Mouse (Mus musculus): Measurements from ENCODE around the gene Trpm3. TPM values are rescaled to one million over a fixed set of nuclear protein-coding genes. Genes with fewer than 3 reads are reported as not detected.

Gene Trpm3
- polyA plus RNA-seq, 1 experiment from 2014 or later, result 17.5 TPM

- WGBS, result 80% methylated on average over 6 of the region's 6 CpGs
- Histone ChIP-seq H3K27me3 (replicated peaks; ENCODE audit: control insufficient read depth, insufficient read depth, low read length) (no peaks in the 10 kb centered on the region), H3K4me3 (replicated peaks; ENCODE audit: low read length) (no peak overlapping the region), H3K9me3 (ENCODE audit: control insufficient read depth, low read length) (no peaks in the 10 kb centered on the region), H3K4me2 (ENCODE audit: low read length) (no peak overlapping the region), H3K27ac (ENCODE audit: low read length) (no peak overlapping the region), H3K36me3 (ENCODE audit: control insufficient read depth, insufficient read depth) (no peaks in the 10 kb centered on the region), H3K9ac (replicated peaks; ENCODE audit: low read depth, low read length) (no peak overlapping the region), H3K4me1 (replicated peaks; ENCODE audit: control insufficient read depth, insufficient read depth, low read length) (no peaks in the 10 kb centered on the region)
- no peak for ATAC-seq
These were observed 543.4 kb downstream of the Trpm3 start for GRCm38 (mm10) chr19:22682238-22682637.

GRCm38 (mm10) chr19:22691995-22692394 lies 553.1 kb downstream of the Trpm3 start:
- no peak overlapping the region for H3K4me3 ChIP-seq (replicated peaks; ENCODE audit: low read length)
- H3K36me3 ChIP-seq (ENCODE audit: control insufficient read depth, insufficient read depth), result no peaks in the 10 kb centered on the region
- H3K27me3 ChIP-seq (replicated peaks; ENCODE audit: control insufficient read depth, insufficient read depth, low read length), result no peaks in the 10 kb centered on the region
- no peak overlapping the region for H3K4me2 ChIP-seq (ENCODE audit: low read length)
- H3K4me1 ChIP-seq (replicated peaks; ENCODE audit: control insufficient read depth, insufficient read depth, low read length), result no peaks in the 10 kb centered on the region
- no peak overlapping the region for H3K27ac ChIP-seq (ENCODE audit: low read length)
- 48% methylated on average over 5 of the region's 5 CpGs for WGBS
- no peak for ATAC-seq
- H3K9ac ChIP-seq (replicated peaks; ENCODE audit: low read depth, low read length), result no peak overlapping the region
- H3K9me3 ChIP-seq (ENCODE audit: control insufficient read depth, low read length), result no peaks in the 10 kb centered on the region

- Histone ChIP-seq H3K9ac (replicated peaks; ENCODE audit: low read depth, low read length) (no peak overlapping the region), H3K36me3 (ENCODE audit: control insufficient read depth, insufficient read depth) (no peaks in the 10 kb centered on the region), H3K27me3 (replicated peaks; ENCODE audit: control insufficient read depth, insufficient read depth, low read length) (no peaks in the 10 kb centered on the region), H3K4me3 (replicated peaks; ENCODE audit: low read length) (no peak overlapping the region), H3K9me3 (ENCODE audit: control insufficient read depth, low read length) (no peaks in the 10 kb centered on the region), H3K4me1 (replicated peaks; ENCODE audit: control insufficient read depth, insufficient read depth, low read length) (no peaks in the 10 kb centered on the region), H3K4me2 (ENCODE audit: low read length) (no peak overlapping the region), H3K27ac (ENCODE audit: low read length) (no peak overlapping the region)
- no peak for ATAC-seq
- WGBS, result 36% methylated on average over 4 of the region's 4 CpGs
These were observed 553.7 kb downstream of the Trpm3 start for GRCm38 (mm10) chr19:22692553-22692952.

GRCm38 (mm10) chr19:22692956-22693355 lies 554.1 kb downstream of the Trpm3 start:
- WGBS, result 70% methylated on average over 5 of the region's 5 CpGs

GRCm38 (mm10) chr19:22695423-22695822 lies 556.6 kb downstream of the Trpm3 start:
- Histone ChIP-seq H3K27ac (ENCODE audit: low read length) (no peak overlapping the region), H3K4me3 (replicated peaks; ENCODE audit: low read length) (no peak overlapping the region), H3K9ac (replicated peaks; ENCODE audit: low read depth, low read length) (no peak overlapping the region), H3K4me2 (ENCODE audit: low read length) (no peak overlapping the region), H3K36me3 (ENCODE audit: control insufficient read depth, insufficient read depth) (no peaks in the 10 kb centered on the region), H3K27me3 (replicated peaks; ENCODE audit: control insufficient read depth, insufficient read depth, low read length) (no peaks in the 10 kb centered on the region; the same call in 1 of the 2 replicates), H3K9me3 (ENCODE audit: control insufficient read depth, low read length) (no peaks in the 10 kb centered on the region), H3K4me1 (replicated peaks; ENCODE audit: control insufficient read depth, insufficient read depth, low read length) (no peaks in the 10 kb centered on the region)
- 55% methylated on average over 2 of the region's 2 CpGs for WGBS
- ATAC-seq, result no peak

More at GRCm38 (mm10) chr19:22692956-22693355, 554.1 kb downstream of the Trpm3 start:
- Histone ChIP-seq H3K4me1 (replicated peaks; ENCODE audit: control insufficient read depth, insufficient read depth, low read length) (no peaks in the 10 kb centered on the region), H3K27me3 (replicated peaks; ENCODE audit: control insufficient read depth, insufficient read depth, low read length) (no peaks in the 10 kb centered on the region), H3K9ac (replicated peaks; ENCODE audit: low read depth, low read length) (no peak overlapping the region), H3K4me2 (ENCODE audit: low read length) (no peak overlapping the region), H3K27ac (ENCODE audit: low read length) (no peak overlapping the region), H3K9me3 (ENCODE audit: control insufficient read depth, low read length) (no peaks in the 10 kb centered on the region), H3K4me3 (replicated peaks; ENCODE audit: low read length) (no peak overlapping the region), H3K36me3 (ENCODE audit: control insufficient read depth, insufficient read depth) (no peaks in the 10 kb centered on the region)
- ATAC-seq, result no peak

- Histone ChIP-seq H3K9ac (replicated peaks; ENCODE audit: low read depth, low read length) (no peak overlapping the region), H3K27ac (ENCODE audit: low read length) (no peak overlapping the region), H3K27me3 (replicated peaks; ENCODE audit: control insufficient read depth, insufficient read depth, low read length) (no peaks in the 10 kb centered on the region; the same call in 1 of the 2 replicates), H3K9me3 (ENCODE audit: control insufficient read depth, low read length) (no peaks in the 10 kb centered on the region), H3K4me1 (replicated peaks; ENCODE audit: control insufficient read depth, insufficient read depth, low read length) (peaks cover 7% of the 10 kb centered on the region), H3K4me3 (replicated peaks; ENCODE audit: low read length) (no peak overlapping the region), H3K36me3 (ENCODE audit: control insufficient read depth, insufficient read depth) (no peaks in the 10 kb centered on the region), H3K4me2 (ENCODE audit: low read length) (no peak overlapping the region)
- ATAC-seq, result no peak
- 94% methylated on average over 4 of the region's 4 CpGs for WGBS
These were observed 559.9 kb downstream of the Trpm3 start for GRCm38 (mm10) chr19:22698737-22699136.

- 5% methylated on average over 5 of the region's 5 CpGs for WGBS
- peak; percentile 61 for ATAC-seq
These were observed 562.2 kb downstream of the Trpm3 start for GRCm38 (mm10) chr19:22700871-22701651.

GRCm38 (mm10) chr19:22703876-22704275 lies 565.0 kb downstream of the Trpm3 start:
- WGBS, result 10% methylated on average over 6 of the region's 6 CpGs
- H3K27me3 ChIP-seq (replicated peaks; ENCODE audit: control insufficient read depth, insufficient read depth, low read length), result no peaks in the 10 kb centered on the region
- H3K9ac ChIP-seq (replicated peaks; ENCODE audit: low read depth, low read length), result no peak overlapping the region
- ATAC-seq, result peak; percentile 79
- H3K36me3 ChIP-seq (ENCODE audit: control insufficient read depth, insufficient read depth), result no peaks in the 10 kb centered on the region
- H3K9me3 ChIP-seq (ENCODE audit: control insufficient read depth, low read length), result no peaks in the 10 kb centered on the region
- no peak overlapping the region for H3K4me3 ChIP-seq (replicated peaks; ENCODE audit: low read length)
- H3K4me1 ChIP-seq (replicated peaks; ENCODE audit: control insufficient read depth, insufficient read depth, low read length), result peaks cover 9% of the 10 kb centered on the region
- H3K4me2 ChIP-seq (ENCODE audit: low read length), result no peak overlapping the region
- no peak overlapping the region for H3K27ac ChIP-seq (ENCODE audit: low read length)

More at GRCm38 (mm10) chr19:22700871-22701651, 562.2 kb downstream of the Trpm3 start:
- H3K36me3 ChIP-seq (ENCODE audit: control insufficient read depth, insufficient read depth), result no peaks in the 10 kb centered on the region
- no peak overlapping the region for H3K4me3 ChIP-seq (replicated peaks; ENCODE audit: low read length)
- no peaks in the 10 kb centered on the region for H3K9me3 ChIP-seq (ENCODE audit: control insufficient read depth, low read length)
- H3K27me3 ChIP-seq (replicated peaks; ENCODE audit: control insufficient read depth, insufficient read depth, low read length), result no peaks in the 10 kb centered on the region; the same call in 1 of the 2 replicates
- H3K27ac ChIP-seq (ENCODE audit: low read length), result no peak overlapping the region
- no peak overlapping the region for H3K4me2 ChIP-seq (ENCODE audit: low read length)
- H3K9ac ChIP-seq (replicated peaks; ENCODE audit: low read depth, low read length), result no peak overlapping the region
- H3K4me1 ChIP-seq (replicated peaks; ENCODE audit: control insufficient read depth, insufficient read depth, low read length), result peaks cover 9% of the 10 kb centered on the region

GRCm38 (mm10) chr19:22705414-22705813 lies 566.6 kb downstream of the Trpm3 start:
- H3K9ac ChIP-seq (replicated peaks; ENCODE audit: low read depth, low read length), result no peak overlapping the region
- H3K36me3 ChIP-seq (ENCODE audit: control insufficient read depth, insufficient read depth), result no peaks in the 10 kb centered on the region
- no peak overlapping the region for H3K4me3 ChIP-seq (replicated peaks; ENCODE audit: low read length)
- no peak overlapping the region for H3K27ac ChIP-seq (ENCODE audit: low read length)
- peaks cover 9% of the 10 kb centered on the region for H3K4me1 ChIP-seq (replicated peaks; ENCODE audit: control insufficient read depth, insufficient read depth, low read length)
- no peaks in the 10 kb centered on the region for H3K9me3 ChIP-seq (ENCODE audit: control insufficient read depth, low read length)
- H3K27me3 ChIP-seq (replicated peaks; ENCODE audit: control insufficient read depth, insufficient read depth, low read length), result no peaks in the 10 kb centered on the region
- H3K4me2 ChIP-seq (ENCODE audit: low read length), result no peak overlapping the region
- ATAC-seq, result no peak
